Mouse (Mus musculus): ENCODE data around the gene Gm26741.
"Not testable (repeated sequence)": the region's sequence is repeated elsewhere in the genome, so short reads cannot be mapped to it uniquely, and the experiment has no call there.

Gene Gm26741

DNA sequence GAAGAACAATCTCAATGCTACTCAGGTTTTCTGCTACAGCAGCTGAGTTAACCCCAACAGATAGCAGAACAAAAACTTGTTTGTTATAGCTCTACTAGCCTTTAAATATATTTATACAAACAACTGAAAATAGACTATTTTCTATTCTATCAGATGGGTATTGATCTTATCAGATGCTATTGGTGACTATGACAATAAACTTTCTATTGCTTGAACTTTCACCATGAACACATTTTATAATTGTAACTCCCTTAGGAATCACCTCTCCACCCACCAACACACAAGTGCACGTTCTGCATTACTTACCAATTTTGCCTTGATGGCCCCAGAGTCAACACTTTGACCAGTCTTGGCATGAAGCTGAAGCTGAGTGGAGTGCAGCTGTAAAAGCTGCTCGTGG lies at the start of gene Gm26741:
Gene Gm26741, plus strand, starts transcription at position 301 of the 400 bp plus-strand sequence.
- DNase-seq (ENCODE audit: low spot score) = no peak

DNA sequence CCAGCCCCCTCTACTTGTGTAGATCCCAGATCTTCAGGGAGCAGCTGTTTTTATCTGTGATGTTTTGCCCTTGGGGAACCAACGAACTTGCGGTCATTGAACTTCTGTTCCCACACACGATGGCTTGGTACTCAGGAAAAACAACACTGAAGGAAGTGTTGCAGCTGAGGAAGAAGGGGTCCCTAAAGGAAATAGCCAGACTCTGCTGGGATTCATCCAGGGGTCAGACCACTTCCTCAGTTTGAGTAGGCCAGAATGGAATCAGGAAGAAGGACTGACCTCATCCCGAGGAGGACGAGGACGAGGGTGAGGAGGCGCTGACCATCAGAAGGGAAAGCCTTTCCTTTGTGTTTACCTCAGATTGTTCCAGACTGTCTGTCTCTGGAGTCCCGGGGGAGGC lies 49.4 kb upstream of the Gm26741 start:
- no peak for DNase-seq (ENCODE audit: low spot score)

DNA sequence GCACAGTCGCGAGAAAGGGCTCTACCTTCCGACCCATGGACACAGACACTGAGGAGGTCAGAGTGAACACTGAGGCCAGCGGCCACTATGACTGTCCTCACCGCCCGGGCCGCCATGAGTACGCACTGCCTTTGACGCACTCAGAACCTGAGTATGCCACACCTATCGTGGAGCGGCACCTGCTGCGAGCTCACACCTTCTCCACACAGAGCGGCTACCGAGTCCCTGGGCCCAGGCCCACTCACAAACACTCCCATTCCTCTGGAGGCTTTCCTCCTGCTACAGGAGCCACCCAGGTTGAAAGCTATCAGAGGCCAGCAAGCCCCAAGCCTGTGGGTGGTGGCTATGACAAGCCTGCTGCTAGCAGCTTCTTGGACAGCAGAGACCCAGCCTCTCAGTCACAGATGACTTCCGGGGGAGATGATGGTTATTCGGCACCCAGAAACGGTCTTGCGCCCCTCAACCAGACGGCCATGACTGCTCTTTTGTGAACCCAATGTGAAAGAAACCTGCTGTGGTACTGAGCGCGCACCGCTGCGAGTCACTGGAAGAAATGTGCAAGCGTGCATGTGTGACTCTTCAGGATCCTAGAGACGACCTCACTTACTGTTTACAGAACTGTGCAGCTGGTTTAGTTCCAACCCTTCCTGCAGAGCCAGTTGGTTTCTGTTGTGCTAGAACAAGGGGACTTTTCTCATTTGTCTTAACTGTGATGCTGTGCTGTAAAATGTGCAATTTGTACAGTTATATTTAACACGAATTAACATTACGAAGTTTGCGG lies 38.9 kb upstream of the Gm26741 start:
- no peak for DNase-seq (ENCODE audit: low spot score)

DNA sequence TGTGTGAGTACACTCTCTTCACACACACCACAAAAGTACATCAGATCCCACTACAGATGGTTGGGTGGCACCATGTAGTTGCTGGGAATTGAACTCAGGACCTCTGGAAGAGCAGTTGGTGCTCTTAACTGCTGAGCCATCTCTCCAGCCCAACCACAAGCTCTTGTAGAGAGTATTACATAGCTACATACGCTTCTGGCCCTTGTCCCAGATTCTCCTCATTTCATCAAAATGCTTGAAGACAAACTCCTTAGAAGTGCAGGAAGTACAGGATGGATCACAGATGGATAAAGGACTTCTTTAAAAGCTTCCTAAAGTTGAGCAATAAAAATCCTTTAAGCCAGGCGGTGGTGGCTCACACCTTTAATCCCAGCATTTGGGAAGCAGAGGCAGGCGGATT lies 36.6 kb upstream of the Gm26741 start:
- no peak for DNase-seq (ENCODE audit: low spot score)

GRCm38 (mm10) chr10:52331007-52331406 lies 27.6 kb upstream of the Gm26741 start:
- DNase-seq (ENCODE audit: low spot score) = peak; percentile 16

DNA sequence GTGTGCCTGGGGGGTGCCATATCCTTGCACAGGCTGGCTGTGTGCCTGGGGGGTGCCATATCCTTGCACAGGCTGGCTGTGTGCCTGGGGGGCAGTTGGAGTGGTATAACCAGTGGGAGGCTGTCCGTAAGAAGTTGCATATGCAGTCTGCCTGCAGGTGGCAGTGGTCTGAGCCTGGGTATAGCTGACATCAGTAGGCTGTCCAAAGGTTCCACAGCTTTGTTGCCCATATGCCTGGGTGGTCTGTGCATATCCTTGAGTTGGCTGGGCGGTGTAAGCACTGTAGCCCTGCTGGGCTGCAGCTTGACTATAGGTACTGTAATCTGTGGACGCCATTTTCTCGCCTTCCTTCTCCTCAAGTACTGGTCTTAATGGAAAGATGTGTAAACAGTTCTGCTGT lies 15.2 kb upstream of the Gm26741 start:
- DNase-seq (ENCODE audit: low spot score) = not testable (repeated sequence)

- no peak for DNase-seq (ENCODE audit: low spot score)
These were observed 5.4 kb upstream of the Gm26741 start for GRCm38 (mm10) chr10:52353184-52353583.

GRCm38 (mm10) chr10:52360241-52360735 lies 1.7 kb downstream of the Gm26741 start:
- DNase-seq (ENCODE audit: low spot score) = no peak

- no peak for DNase-seq (ENCODE audit: low spot score)
These were observed 2.5 kb downstream of the Gm26741 start for GRCm38 (mm10) chr10:52360862-52361609.

DNA sequence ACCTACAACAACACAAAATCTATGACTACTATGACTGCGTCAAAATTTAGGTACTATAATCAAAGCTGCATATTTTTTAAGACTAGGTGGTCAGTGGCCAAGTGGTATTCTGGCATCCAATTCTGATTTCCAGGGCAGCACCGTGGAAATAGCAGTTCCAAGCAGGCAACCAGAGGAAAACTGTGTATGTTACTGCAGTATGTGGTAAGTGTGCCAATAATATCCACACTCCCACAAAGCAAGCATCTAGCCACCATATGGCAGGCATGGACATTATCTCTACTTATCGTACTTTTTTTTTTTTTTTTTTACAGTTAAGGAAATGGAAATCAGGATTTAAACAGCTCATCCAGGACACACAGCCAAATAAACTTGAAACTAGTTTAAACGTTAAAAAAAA lies 9.8 kb downstream of the Gm26741 start:
- no peak for DNase-seq (ENCODE audit: low spot score)

- no peak for DNase-seq (ENCODE audit: low spot score)
These were observed 15.3 kb downstream of the Gm26741 start for GRCm38 (mm10) chr10:52373834-52374233.

DNA sequence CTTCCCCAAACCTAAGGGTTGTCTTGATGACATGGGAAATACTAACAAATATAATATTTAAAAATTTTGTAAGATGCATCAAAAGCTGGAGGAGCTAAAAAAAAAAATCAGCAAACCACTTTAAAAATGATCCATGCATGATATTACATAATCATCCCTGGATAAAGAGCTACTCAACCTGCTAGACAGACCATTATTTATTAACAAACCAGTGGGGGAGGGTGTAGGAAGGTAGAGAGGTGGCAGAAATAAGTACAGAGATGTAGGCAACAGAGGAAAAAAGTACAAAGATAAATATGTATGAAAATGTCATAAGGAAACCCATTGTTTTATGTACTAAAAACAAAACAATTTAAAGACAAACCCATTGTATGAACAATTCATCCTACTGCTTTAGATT lies 16.1 kb downstream of the Gm26741 start:
- no peak for DNase-seq (ENCODE audit: low spot score)

- no peak for DNase-seq (ENCODE audit: low spot score)
These were observed 17.9 kb downstream of the Gm26741 start for GRCm38 (mm10) chr10:52376422-52376821.

DNA sequence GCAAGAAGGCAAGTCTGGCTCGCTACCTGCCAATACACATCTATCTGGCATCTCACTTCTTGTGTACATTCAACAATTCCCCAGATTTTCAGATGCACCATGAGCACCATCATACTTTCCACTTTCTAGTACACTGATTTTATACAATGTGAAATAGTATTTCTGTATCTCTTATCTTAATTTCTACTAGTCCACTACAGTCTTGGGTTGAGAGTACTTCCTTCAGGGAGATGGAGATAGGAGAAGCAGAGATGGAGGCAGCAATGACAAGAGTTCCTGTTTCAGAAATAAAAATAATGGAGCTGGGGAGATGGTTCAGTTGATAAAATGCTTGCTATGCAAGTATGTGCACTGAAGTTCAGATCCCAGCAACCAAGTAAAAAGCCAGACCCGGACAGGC lies 19.2 kb downstream of the Gm26741 start:
- no peak for DNase-seq (ENCODE audit: low spot score)

- no peak for DNase-seq (ENCODE audit: low spot score)
These were observed 22.8 kb downstream of the Gm26741 start for GRCm38 (mm10) chr10:52381321-52381801.

DNA sequence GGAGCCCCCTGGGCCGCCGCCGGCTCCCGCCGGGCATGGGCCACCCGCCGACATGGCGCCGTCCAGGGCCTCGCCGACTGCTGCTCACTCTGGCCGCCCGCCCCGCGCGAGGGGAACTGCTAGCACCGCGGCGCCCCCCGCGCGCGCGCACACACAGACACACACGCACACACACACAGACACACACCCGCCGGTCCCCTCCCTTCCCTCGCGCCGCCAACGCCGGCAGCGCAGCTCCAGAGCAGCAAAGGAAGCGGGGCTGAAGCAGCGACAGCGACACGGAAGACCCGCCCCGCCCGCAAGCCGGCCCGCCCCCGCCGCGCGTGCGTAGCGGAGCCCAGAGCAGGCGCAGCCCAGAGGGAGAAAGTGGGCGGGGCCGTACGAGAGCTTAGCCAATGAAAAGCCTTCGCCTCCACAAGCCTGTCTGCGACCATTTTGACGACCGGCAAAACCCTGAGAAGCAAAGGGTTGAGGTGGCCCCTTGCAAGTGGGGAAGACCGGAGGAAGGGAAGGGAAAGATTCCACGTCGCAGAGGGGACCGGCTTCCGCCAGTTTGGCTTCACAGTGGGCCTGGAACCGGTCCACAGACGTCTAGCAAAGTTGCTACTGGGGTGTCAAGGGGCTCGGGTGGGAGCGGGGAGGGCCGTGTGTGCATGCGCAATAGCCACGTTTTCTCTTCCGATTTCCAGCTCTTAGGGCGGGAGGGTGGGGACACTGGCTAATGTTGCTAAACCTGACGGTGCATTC lies 23.5 kb downstream of the Gm26741 start, which contains the start of gene Gopc:
Gene Gopc, minus strand, starts transcription at position 280 of the 747 bp plus-strand sequence.
- DNase-seq (ENCODE audit: low spot score) = peak; percentile 94

GRCm38 (mm10) chr10:52383022-52383421 lies 24.5 kb downstream of the Gm26741 start:
- DNase-seq (ENCODE audit: low spot score) = no peak

- DNase-seq (ENCODE audit: low spot score) = no peak
These were observed 25.0 kb downstream of the Gm26741 start for GRCm38 (mm10) chr10:52383522-52383921.

DNA sequence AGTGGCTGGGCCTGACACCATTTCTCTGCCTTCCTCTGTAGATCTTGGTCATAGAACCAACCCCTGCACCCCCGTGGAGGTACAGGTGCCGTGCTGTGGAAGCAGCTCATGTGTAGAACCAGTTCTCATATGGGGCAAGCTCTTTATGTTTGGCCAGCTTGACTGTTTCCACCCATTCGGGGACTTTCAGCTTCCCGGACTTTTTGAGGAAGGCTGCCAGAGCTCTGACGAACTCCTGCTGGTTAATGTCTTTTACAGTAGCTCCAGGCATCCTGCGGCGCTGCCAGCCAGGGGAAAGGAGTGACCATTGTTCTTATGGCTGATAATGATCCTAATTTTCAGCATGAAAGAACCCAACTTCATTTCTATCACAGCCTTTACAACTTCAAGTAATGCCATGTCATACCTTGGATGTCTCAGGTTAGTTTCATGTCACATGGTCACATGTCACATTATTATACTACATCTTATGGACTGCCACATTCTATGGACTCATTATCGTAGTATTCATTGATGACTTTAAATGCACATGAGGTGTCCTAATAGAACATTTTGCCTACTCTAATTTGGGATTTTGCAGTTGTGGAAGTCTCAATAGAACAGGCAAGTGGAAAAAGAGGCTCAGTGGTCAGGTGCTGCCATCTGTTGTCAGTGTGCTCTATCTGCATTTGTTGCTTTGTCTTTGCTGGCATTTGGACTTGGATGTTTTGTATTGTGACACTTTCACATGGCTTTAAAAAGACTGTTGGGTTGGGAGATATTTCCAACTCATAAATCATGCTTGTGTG lies 26.4 kb downstream of the Gm26741 start:
- DNase-seq (ENCODE audit: low spot score) = no peak

DNA sequence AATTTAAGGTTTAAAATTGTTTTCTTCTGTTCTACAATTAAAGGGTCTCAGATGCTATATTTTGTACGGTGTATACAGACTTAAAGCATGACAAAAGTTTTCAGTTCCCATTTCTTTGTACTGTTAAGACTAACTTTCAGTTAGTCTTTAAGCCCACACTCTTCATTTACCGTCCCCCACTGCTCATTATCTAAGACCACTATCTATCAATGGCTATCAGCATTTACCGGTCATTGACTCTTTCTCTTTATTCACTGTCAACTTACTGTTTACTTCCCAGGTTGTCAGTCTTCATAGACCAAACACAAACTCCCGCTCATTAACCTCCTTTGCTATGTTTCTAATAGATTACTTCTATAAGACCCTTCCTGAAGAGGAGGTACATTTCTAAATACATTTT lies 28.6 kb downstream of the Gm26741 start:
- DNase-seq (ENCODE audit: low spot score) = no peak

GRCm38 (mm10) chr10:52388922-52389430 lies 30.4 kb downstream of the Gm26741 start, which contains the start of gene Nepn:
Gene Nepn (plus strand): TSS chr10:52388972.
- DNase-seq (ENCODE audit: low spot score) = no peak

Data from layer of hippocampus, adult 9-10 months (tissue).